Mouse (Mus musculus) fibroblast of lung, adult 2 months (primary cell): ENCODE measurements around the gene Ttc41.

Source experiments
- DNase-seq: peaks from one replicate; pipeline ENCODE4 v3.0.0-alpha.2; 2011; ENCODE audit warnings: low read depth

Gene Ttc41

DNA sequence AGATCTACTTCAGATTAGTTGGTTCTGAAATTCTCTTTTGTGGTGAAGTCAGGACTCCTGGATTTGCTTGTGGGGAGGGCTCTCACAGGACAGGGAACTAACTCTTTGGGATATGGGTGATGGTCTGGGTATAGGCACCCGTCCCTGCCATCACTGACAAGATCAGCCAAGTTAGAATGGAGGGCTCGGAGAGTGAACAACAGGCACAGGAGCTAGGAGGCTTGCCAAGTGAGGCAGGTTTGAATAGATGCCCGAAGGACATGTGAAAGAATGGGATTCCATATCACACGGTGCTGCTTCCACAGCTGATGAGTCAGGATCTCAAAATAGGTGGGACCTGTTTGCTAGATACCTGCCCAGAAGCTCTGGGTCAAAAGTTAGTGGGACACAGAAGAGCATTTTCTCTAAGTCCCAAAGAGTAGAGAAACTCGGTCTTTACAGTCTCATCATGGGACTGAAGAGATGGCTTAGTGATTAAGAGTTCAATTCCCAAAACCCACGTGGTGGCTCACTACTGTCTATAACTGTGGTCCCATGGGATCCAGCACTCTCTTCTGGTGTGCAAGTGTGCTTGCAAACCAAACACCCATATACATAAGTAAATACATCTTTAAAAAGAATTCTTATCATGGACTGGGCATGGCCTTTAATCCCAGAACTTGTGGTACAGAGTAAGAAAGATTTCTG lies 50.3 kb downstream of the Ttc41 start:
- no peak for DNase-seq

DNA sequence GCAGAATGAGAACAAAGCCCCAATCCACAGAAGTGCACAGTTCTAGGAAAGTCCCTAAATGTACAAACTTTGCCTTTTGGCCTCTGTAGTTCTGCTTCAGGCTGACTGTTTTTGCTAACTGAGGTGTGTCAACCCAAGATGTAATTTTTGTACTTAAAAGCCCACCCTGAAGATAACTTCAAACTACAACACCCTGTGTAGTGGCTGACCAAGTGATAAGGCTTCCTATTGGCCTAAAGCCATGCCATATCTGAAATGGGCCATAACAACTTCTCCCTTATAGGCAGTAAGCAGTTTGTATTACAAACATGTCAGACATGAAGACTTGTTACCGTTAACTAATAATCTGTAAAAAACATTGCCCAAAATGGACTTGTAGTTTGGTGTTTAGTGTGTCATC lies 52.1 kb downstream of the Ttc41 start:
- DNase-seq = no peak

DNA sequence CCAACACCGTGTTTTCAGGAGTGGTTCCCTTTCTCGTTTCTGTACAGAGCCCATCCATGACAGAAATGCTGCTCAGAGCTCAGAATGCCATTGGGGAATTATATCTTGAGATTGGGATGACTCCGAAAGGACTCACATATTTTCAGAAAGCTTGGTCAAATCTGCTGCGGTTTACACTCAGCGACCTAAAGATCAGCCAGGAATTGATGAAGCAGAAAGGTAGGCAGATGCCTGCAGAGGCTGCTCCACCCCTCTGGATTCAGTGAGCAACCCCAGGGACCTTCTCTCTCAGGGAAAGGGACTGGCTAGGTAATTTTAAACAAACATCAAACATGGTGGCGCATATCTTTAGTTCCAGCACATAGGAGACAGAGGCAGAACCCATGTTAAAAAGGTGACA lies 52.6 kb downstream of the Ttc41 start:
- DNase-seq = no peak

DNA sequence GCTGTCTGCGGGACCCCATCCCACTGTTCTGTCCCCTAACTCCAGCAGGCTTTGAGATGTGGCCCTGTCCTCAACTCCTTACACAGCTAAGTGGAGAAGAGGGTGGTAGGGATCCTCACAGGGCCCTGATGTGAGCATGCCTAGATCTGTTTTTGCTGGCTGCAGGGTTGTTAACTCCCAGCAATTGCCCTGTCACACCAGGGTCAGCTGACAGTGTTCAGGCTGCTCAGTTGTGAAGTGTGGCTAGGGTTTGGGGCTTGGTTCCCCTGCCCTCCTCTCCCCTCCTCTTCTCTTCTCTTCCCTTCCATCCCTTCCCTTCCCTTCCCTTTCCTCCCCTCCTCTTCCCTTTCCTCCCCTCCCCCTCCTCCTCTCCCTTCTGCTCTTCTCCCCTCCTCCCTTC lies 55.6 kb downstream of the Ttc41 start:
- DNase-seq = no peak

DNA sequence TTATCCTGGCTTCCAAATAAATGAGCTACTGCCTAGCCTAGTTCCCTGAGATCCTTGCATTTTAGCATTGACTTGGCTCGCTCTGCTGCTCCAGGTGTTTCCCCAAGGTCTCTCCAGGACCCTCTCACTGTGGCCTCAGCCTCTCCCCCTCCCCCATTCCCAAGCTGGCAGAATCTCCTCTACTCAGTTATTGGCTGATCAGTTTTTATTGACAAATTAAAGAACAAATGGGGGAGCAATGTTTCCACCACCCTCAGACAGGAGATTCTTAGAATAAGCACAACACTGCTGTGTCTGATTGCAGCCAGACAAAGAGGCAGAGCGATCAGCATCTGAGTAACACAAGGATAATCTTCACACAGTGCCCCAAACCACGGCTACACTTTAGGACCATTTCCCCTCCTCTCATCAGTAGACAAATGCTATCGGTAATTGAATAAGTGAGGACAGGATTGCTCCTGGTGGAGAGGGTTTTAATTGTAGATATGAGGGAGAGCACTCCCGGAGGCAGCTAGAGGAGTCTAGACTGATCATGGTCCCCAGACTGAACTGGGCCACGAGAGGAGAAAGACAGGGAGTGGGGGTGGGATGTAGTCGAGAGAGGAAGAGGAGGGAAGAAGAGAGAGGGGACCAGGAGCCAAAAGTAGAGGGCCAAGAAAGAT lies 56.2 kb downstream of the Ttc41 start:
- no peak for DNase-seq

DNA sequence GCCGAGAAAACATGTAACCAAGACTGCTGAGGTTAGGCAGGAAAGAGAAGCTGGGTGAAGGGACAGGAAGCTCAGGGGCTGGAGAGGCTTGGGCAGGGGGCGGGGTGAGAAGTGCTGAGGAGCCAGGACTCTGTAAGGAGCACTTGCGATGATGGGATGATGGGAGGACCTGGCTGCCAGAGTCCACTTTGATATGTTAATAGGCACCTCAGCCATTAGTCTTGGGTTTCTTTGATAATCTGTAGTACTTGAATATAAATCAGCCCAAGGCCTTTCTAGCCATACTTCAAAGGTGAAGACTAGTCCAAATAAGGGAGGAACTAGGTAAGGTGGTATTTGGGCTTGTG lies 56.7 kb downstream of the Ttc41 start:
- DNase-seq = no peak

DNA sequence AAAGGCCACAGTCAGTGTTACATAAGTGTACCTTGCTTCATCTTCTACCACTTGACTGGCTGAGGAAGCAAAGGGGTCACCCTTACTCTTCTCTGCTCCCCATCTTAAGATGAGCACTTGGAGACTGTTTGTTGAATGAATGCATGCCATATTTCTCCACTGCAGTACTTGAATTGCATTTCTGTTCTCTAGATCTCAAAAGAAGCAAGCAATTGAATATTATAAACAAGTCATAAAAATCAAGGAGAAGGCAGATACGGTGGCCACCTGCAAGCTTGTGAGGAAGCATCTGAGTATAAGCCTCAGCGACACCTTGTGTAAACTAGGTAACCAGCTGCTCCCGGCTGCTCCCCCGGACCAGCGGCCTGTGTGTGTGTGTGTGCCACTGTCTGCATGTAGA lies 58.1 kb downstream of the Ttc41 start, which contains the start of gene Gm49358:
Gene Gm49358, plus strand, starts transcription at position 301 of the 400 bp plus-strand sequence.
- no peak for DNase-seq

DNA sequence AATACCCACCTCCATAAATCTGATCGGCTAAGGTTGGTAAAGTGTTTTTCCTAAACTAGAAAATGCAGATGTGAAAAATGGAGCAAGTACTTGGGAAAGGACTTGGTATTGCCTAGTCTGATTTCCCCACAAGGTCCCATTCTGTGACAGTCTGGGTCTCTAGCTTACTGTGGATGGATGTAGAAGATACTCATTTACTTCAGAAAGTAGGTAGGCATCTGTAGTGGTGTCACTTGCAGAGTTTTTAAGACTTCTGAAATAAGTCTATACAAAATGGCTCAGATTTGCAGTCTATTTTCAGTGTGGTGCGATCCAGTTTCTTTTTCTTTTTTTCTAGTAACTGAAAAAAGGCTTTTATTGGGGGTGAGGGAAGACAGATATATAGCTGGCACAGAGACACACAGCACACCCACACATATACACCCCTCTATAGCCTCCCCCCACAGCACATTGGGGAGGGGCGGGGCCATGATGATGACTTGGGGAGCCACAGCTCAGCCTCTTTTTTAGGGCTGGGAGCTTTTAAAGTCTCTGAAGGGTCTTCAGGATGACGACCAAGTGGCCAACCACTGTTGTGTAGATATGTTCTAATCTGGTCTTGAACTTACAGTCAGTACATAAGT lies 59.8 kb downstream of the Ttc41 start:
- DNase-seq = no peak

DNA sequence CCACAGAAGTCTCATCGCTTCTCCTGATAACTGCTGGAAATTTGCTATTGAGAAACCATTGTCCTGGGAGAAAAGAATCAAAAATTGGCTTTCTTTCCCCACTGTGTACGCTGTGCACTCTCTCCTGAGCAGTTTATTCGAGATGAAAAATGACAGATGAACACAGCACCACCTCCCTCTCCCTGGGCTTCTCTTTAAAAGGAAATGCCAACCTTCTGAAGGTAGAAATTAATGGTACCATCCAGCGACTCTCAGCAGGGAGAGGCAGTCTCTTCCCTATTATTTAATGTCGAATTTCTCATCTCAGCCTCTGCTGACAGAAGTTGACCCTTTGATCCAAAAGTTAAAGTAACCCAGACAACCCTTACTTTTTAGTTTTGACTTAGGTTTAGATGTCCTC lies 63.6 kb downstream of the Ttc41 start:
- DNase-seq = no peak

DNA sequence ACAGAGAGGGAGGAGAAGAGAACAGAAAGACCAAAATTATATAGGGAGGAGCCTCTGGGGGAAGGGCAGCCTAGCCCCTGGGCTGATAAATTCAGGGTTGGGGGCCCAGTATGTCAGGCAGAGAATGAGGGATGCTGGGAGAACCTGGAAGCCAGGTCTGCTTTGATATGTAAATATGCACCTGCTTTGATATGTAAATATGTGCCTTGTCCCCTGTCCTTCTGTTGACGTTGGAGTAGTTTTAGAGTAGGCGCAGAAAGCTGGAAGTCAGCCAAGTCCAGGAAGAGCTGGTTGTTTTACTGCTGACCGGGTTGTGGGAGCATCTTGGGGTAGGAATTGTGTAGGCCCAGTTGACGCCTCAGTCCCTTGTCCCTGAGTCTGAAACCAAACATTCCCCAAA lies 64.2 kb downstream of the Ttc41 start:
- no peak for DNase-seq

DNA sequence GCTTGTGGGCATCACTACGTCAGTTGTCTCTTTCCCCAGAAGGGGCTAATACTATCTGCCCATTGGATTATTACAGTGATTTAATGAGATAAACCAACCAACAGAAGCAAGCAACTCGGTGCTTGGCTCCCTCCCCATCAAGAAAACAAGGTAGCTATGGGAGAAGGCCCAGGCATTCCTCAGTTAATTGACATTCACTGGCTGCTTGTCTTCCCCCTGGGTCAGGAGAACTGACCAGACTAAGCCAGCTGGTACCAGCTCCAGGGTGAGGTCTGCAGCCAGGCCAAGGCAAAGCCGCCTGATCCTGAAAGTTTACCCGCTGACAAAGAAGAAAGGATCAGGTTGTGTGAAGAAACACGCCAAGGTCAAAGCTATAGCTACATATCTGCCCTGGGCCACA lies 66.1 kb downstream of the Ttc41 start:
- no peak for DNase-seq

DNA sequence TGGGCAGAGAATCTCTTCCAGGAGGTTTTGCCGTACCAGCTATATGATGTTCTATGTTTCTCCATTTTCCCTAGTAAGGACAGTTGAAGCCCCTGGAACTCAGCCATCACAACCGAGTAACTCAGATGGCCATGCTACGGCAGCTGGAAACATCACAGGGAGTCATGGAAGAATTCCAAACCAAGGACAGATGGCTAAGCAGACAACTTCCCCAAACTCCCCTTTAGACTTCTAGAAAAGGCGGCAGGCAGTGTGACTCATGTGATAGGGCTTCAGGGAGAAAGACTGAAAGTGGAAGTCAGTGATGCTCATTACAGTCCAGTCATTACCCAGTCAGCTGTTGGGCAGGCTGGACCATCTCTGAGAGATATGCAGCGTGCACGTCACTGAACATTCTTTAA lies 66.6 kb downstream of the Ttc41 start:
- DNase-seq = no peak

DNA sequence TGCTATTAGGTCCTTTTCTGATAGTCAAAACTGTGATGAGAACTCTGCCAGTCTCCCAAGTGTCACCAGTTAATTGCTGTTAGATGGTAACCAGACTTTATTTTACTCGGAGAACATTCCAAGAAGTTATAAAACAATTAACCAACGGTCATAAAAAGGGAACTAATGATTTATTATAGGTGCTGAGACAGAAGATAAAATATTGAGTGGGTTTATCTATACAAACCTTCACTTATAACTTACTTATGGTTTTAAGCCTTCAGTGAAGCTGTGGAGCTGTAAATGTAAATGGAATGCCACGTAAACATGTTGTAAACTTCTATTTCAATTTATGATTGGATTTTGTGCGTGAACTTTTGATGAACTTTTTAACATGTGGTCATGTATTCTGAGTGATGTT lies 67.7 kb downstream of the Ttc41 start:
- no peak for DNase-seq

DNA sequence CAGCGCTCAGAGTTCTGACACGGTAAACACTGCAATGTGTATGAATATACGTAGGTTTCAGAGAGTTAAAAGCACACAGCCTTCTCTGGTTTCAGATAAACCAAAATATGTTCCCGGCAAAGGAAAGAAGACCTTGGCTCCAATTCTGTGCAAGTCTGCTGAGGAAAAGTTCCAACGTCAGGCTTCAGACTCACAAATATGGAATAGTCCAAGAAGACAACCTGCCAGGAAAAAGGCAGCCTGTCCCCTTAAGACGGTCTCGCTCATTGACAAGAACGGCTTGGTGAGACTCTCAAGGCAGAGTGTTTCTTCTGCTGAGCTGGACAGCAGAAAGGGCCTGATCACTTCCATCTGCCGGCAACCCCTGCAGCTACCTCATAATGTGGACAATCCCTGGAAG lies 70.7 kb downstream of the Ttc41 start:
- no peak for DNase-seq

DNA sequence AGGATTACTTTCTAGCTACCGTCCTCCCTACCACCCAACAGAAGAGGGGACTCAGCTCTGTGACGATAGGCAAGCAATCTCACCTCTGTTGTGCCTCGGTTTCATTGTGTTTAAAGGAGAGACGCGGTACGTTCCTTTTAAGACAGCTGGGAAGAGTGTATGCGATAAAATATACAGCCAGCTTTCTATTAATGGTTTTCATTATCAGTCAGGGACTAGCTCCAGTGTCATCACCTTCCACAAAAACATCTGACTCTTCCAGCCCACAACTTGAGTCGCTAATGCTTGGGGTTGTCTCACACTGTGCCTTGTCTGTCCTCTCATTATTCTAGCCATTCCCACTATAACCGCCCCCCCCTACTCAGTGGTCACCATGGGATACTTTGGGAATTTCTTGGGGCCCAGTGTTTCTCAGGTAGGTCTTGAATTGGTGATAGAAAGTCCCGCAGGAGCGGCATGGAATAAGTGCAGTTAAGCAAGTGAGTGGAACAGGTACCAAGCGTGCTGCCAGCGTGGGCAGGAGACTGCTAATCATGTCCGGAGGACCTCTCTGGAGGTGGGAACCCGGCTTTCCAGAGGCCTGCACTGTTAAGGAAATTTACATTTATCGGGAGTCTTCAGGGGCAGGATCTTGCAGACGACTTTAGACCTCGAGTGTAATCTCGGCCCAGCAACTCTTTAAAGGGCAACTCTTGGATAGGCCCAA lies 72.2 kb downstream of the Ttc41 start:
- no peak for DNase-seq

DNA sequence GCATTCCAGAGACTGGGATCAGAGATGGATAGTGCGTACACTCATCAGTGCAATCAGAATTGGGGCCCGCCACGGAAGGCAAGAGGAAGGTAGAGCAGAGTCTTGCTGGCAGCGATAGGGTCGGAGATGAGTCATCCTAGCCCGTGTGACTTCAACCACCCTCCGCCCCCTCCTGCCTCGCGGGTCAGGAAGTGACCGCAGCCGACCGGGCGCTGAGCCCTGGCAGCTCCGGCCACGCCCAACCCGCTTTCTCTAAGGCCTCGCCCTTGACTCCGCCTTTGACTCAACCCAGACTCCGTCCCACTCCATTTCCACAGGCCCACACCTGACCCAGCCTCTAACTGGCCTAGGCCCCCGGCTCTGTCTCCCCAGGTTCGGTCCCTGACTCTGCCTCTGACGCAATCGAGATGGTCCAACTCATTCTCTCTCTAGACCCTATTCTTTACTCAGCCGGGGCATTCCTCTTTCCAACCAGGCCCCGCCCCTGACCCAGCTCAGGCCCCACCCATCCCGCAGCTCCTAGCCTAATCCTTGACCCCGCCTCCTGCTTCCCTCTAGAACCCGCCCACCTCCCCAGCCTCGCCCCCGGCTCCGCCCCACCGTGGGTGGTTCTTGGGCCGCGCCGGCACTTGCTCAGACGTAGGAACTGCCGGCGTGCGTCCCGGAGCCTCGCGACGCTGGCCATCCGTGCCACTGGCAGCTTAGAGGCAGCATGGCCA lies 72.9 kb downstream of the Ttc41 start, which contains the start of gene Nt5dc3:
Gene Nt5dc3, plus strand, starts transcription at position 608 of the 719 bp plus-strand sequence.
- DNase-seq = peak; percentile 97

DNA sequence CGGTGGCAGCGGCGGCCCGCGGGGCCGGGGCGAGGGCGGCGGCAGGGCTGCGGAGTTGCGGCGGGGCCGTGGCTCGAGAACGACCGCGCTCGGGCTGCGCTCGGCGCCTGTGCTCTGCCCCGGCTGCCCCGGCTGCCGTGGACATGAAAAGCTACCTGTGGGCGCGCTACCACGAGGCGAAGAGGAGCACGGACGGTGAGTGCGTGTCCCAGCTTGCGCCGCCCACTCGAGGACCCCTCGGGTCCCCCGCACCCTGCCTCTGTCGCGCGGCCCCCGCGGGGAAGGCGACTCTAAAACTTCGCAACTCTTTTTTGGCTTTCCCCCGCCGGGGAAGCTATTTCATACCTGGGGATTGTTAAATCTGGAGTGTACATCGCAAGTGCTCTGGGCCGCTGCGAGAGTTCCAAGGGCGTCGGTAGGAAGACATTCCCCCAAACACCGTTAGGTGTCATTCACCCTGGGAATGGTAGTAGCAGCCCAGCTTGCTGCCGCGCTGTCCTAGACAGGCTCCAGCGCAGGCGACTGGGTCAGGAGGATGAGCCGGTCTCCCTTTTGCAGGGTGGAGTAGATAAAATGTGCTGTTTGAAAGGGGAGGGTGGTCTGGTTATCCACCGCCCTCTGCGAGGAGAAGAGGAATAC lies 73.6 kb downstream of the Ttc41 start:
- no peak for DNase-seq

DNA sequence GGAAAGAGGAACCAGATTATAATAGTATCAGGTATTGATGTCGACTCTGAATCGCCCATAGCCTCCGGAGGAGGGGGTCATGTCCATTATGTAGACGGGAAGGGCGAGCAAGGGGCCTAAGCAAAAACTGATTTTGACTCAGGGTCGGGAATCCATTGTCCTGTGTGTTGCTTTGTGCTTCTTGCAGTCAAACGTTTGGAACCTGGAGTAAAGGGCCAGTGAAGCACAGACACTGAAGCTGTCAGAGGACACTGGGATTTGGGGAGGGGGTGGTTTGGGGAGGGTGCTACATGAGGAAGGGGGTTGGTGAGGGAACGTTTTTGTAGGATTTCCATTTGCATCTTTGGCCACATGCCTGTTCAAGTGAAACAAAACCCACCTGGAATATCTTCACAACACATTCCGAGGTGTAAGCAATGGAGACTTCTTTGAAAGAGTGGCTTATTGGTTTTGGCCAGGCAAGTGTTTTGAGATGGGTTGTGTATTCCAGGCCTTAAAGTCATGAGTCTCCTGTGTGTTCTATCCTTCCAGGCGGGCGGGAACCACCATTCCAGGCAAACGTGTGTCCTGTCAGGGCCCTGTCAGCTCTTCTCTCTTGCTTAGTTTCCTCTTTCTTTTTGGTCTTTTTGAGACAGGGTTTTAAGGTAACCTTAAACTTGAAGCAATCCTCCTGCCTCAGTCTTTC lies 74.3 kb downstream of the Ttc41 start:
- DNase-seq = no peak

DNA sequence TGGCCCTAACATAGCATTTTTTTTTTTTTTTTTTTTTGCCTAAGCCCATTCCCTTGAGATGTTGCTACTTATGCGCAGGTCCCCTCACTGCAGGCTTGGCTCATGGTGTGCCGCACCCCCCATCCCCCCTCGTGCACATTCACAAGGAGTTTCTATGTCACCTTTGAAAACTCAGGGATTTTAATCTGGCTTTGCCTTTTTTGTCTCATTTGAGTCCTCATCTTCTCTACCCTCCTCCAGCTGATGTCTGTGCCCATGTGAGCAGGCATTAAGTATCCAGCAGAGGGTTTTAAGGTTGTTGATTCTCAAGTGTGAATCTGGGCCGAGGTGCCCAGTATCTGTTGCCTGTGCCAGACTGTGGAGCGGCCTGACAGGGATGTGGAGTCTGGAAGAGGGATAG lies 76.0 kb downstream of the Ttc41 start:
- no peak for DNase-seq

DNA sequence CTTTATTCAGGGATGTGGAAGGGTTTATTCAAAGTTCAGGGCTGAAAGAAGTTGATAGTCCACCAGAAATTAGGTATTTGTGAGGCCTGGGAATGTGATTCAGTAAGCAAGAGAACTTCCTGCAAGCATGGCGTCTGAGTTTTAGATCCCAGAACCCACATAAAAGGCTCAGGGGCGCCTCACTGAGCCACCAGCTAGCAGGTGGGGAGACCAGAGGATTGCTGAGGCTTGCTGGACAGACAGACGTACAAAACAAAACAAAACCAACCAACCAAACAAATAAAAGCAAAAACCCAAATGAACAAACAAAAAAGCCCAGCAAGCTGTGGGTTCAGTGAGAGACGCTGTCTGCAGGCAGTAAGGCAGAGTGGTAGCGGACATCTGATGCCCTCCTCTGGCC lies 77.0 kb downstream of the Ttc41 start:
- no peak for DNase-seq

DNA sequence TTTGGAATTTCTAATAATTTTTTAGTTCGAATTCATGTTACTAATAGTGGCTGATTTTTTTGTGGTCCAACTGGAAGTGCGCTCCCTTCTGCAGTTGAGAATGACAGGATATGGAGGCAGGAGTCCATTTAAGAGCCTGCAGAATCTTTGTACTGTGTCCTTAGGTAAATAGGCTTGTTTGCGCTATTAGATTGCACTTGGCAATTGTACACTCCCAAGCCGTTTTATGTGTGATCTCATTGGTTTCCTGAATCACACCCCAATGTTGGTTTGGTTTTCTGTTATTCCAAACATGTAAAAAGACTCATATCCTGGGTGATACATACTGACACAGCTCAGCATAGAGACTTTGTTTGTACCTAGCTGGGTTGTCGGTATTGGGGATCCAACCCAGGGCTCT lies 78.0 kb downstream of the Ttc41 start:
- no peak for DNase-seq
